Mouse (Mus musculus): ENCODE results near the gene Fcgr1.
A peak's percentile ranks its signal among the peaks of the same experiment; 100 is the strongest.
"Not testable (repeated sequence)": the region's sequence is repeated elsewhere in the genome, so short reads cannot be mapped to it uniquely, and the experiment has no call there.

Gene Fcgr1

GRCm38 (mm10) chr3:96247356-96248140, 46.2 kb downstream of the Fcgr1 start:
- DNase-seq = no peak

DNA sequence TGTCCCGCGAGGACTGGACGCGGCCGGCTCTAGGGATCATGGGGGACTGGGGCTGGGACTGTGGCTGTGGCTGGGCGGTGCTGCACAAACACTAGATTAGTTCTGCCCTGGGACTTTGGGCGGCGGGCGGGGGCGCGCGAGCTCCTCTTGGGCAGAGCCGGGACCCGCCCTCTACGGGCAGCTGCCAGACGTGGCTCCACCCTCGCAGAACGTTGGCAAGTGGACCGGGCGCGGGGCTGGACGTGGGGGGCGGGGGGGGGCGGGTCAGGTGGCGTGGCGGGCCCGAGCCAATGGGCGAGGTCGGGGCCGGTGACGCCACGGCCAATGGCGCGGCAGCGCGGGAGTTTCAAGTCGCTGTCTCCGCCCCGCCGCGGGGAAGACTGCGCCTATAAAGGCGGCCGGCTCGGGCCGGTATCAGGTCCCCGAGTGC, 47.3 kb downstream of the Fcgr1 start, which contains the start of gene Hist2h3c1:
Hist2h3c1 (plus strand) TSS at position 259 of the 430 bp plus-strand sequence.
- DNase-seq = not testable (repeated sequence)

DNA sequence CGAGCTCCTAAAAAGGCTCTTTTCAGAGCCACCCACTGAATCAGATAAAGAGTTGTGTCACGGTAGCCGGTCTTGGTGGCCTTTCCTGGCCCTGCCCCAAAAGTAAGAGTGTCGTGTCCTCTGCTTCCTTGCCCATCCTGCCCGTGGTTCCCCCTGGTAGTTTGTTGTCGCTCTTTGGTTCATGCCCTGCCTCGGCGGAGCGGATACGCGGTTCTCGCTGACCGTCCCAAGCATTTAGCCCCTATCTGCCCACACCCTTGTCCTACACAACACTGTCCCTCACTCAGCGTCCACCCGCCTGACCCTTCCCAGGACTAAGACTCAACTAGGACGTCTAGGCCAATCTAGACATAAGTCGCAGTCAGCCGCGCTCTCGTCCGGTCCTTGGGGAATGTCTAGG, 47.8 kb downstream of the Fcgr1 start:
- not testable (repeated sequence) for DNase-seq

DNA sequence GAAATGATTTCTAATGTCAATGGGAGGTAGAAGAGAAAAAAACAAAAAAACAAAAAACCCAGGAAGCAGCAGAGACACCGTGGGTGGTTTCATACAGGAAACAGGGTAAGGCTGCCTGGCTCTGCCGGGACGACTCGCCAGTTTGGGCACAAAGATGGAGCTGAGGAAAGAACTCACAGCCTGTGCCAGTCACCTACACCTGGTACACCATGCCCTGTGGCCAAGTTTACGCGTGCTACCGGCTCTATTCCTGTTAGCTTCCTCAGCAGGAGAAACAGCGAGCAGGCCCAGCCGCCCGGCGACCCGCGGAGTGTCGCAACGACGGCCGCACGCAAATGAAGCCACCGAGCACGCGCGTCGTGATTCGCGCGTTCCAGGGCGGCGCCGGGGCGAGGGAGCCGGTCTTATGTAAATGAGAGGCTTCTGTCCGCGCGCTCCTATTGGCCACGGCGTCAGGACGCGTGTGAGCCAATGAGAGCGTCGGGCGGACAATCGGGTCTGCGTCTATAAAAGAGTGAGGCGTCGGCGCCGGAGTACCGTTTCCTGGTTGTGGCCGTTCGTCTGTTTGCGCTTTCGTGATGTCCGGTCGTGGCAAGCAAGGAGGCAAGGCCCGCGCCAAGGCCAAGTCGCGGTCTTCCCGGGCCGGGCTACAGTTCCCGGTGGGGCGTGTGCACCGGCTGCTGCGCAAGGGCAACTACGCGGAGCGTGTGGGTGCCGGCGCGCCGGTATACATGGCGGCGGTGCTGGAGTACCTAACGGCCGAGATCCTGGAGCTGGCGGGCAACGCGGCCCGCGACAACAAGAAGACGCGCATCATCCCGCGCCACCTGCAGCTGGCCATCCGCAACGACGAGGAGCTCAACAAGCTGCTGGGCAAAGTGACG, 48.5 kb downstream of the Fcgr1 start, which contains the start of gene Hist2h2aa1:
Hist2h2aa1 (plus strand) TSS at position 495 of the 884 bp plus-strand sequence.
- DNase-seq = peak; percentile 86 to 91

- DNase-seq = no peak
Measured at GRCm38 (mm10) chr3:96243921-96244572, 49.7 kb downstream of the Fcgr1 start.

DNA sequence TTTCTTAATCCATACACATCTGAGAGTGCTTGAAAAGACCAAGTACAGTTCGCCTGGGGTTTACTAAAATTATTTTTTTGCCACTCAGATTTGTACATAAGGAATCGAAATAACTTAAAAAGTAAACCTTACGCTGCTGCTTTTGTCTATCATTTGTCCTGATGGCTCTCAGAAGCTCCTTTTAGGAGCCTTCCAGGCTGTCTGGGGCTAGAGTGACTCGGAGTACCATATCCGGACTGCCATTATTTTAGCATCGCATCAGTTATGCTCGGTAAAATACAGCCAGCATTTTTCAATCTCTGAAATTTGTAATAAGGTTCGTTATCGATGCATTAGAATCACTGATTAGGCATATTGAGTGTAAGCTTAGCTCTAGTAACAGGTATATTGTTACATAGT, 53.0 kb downstream of the Fcgr1 start:
- no peak for DNase-seq

DNA sequence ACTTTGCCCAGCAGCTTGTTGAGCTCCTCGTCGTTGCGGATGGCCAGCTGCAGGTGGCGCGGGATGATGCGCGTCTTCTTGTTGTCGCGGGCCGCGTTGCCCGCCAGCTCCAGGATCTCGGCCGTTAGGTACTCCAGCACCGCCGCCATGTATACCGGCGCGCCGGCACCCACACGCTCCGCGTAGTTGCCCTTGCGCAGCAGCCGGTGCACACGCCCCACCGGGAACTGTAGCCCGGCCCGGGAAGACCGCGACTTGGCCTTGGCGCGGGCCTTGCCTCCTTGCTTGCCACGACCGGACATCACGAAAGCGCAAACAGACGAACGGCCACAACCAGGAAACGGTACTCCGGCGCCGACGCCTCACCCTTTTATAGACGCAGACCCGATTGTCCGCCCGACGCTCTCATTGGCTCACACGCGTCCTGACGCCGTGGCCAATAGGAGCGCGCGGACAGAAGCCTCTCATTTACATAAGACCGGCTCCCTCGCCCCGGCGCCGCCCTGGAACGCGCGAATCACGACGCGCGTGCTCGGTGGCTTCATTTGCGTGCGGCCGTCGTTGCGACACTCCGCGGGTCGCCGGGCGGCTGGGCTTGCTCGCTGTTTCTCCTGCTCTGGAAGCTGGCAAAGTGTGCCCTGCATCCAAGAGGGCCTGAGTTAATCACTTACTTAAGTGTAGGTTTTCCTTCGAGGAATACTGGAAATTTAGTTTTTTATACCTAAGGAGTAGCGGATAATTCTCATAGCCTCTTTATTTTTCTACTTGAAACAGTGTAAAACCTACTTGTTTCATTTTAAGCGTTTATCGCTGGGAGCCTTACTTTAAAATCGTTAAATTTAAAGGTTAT, 53.6 kb downstream of the Fcgr1 start, which contains the start of gene Hist2h2aa2:
Hist2h2aa2 (minus strand) TSS at position 328 of the 850 bp plus-strand sequence.
- DNase-seq = peak; percentile 94 to 97

DNA sequence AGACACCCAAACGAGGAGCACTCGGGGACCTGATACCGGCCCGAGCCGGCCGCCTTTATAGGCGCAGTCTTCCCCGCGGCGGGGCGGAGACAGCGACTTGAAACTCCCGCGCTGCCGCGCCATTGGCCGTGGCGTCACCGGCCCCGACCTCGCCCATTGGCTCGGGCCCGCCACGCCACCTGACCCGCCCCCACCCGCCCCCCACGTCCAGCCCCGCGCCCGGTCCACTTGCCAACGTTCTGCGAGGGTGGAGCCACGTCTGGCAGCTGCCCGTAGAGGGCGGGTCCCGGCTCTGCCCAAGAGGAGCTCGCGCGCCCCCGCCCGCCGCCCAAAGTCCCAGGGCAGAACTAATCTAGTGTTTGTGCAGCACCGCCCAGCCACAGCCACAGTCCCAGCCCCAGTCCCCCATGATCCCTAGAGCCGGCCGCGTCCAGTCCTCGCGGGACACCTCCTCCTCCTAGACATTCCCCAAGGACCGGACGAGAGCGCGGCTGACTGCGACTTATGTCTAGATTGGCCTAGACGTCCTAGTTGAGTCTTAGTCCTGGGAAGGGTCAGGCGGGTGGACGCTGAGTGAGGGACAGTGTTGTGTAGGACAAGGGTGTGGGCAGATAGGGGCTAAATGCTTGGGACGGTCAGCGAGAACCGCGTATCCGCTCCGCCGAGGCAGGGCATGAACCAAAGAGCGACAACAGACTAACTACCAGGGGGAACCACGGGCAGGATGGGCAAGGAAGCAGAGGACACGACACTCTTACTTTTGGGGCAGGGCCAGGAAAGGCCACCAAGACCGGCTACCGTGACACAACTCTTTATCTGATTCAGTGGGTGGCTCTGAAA, 54.6 kb downstream of the Fcgr1 start, which contains the start of gene Hist2h3c2:
Hist2h3c2 (minus strand) TSS at position 174 of the 840 bp plus-strand sequence.
- DNase-seq = peak; percentile 42 to 73

DNA sequence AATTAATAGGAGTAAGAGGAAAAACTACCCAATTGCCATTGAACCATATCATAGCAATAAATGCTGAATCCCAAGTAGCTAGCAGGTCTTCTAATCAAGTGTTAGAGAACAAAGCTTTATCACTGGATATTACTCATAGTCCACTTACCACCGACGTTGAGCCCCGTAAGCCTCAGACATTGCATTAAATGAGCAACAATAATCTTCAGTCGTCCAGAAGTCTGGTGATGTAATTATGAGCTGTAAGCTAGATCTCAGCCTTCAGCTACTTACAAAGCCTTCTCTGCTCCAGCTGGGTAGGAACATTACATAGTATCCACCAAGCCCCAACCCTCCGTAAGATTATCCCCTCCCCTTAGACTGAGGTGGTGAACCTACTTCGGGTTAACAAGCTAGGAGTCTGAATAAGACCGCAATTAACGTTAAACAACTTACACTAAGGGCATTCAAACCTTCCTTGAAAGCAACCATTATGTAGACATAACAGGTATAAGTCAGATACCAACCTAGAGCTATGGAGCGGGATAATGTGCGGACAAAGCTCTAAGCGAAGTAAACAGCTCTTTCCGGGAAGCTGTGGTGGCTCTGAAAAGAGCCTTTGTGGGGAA, 55.8 kb downstream of the Fcgr1 start:
- DNase-seq = peak in 1 of 2 experiments; percentile 7

DNA sequence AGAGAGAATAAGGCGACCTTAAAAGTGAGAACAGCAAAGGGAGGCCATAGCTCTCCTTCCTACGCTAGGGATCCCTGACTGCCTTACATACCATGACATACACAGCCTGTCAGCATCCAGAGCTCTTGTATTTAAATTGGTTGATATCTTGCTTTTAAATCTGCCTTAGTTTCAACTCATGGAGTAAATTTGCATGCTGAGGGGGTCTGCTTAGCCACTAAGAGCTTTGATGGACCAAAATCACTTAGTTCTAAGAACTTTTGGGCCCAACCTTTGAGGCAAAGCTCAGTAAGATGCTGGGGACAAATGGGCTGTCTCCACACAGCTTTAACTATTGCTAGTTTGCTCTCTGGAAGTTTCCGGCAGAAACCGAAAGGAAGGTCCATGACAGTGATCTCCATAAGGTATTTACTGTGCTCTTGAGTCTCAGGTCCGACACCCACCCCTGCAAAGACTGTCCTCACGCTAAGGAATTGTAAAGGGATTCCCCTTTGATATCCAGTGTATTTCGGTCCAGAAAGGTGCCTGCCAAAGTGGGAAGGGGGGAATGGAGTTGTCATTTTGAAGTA, 56.4 kb downstream of the Fcgr1 start:
- DNase-seq = peak in 1 of 2 experiments; percentile 8

GRCm38 (mm10) chr3:96236834-96237334, 56.9 kb downstream of the Fcgr1 start:
- DNase-seq = peak in 1 of 2 experiments; percentile 10

DNA sequence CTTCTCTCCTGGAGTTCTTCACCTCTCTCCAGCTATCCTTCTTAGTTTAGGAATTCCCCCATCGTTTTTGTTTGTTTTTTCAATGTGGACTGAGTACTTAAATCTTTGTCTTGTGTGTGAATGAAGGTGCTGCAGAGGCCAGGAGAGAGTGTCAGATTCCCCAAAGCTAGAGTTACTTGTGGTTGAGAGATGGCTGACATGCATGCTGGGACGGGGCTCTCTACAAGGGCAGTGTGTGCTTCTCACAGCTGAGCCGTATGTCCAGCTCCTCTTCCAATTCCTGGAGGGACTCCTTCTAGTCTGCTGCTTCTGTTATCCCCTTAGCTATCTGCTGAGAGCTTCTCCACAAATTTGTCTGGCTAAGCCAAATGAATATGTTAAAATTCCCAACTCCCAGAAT, 57.9 kb downstream of the Fcgr1 start:
- no peak for DNase-seq

DNA sequence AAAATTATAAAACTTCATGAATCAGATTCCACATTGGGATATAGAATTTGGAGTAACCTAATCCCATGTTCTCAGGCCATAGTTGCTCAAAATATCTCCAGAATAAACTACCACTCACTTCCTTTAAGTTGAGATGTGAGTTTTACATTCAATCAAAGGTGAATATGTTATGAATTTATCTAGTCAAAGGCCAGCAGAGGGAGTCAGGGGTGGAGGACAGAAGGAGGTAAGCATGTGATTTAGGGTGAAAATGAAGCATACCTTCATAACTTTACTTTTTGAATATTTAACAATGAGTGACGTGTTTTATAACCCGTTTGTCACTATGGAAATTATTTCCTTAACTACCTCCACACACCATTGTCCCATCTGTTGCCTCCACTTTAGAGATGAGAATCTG, 58.9 kb downstream of the Fcgr1 start:
- DNase-seq = no peak

Measured in kidney, postnatal 4 days (tissue).